Mouse (Mus musculus): ENCODE measurements around the gene Rsrp1.
A peak's percentile ranks its signal among the peaks of the same experiment; 100 is the strongest.

Rsrp1 gene

GRCm38 (mm10) chr4:134922111-134922924, 1.1 kb upstream of the Rsrp1 start:
- peak; percentile 57 for DNase-seq (ENCODE audit: low read depth)

DNA sequence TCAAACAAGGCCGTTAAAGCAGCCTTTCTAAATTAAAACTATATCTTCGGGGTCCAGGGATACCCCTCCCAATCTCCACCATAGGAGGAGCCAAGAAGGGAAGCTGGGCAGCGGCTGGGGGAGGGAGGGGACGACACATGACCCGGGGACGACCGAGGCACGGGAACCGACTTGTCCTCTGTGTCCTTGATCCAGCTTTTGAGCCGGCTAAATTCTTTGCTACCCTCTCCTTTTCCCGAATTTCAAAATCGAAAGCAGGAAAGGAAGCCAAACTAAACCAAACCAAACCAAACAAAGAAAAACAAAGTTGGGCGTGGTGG, 507 bp upstream of the Rsrp1 start:
- DNase-seq (ENCODE audit: low read depth): no peak

DNA sequence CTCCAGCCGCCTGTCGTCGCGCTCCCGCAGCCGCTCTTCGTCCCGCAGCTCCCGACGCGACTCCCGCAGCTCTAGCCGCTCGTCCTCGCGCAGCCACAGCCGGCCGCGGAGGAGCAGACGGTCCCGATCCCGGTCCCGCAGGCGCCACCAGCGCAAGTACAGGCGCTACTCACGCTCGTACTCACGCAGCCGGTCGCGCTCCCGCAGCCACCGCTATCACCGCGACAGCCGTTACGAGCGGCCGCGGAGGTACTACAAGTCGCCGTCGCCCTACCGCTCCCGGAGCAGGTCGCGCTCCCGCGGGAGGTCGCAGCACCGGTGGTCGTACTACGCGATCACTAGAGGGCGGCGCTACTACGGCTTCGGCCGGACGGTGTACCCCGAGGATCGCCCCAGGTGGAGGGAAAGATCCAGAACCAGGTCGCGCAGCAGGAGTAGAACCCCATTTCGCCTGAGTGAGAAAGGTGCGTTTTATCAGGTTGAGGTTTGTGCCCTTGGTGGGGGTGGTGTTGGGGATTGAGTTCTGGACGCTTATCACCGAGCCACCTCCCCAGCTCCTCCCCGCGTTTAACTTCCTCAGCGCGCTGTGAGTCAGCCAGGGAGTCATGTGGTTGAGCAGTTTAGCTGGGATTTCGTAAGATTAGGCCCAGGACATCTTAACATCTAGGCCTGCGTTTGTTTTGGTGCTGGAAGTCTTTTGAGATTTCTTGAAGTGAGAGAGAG, 788 bp downstream of the Rsrp1 start:
- DNase-seq (ENCODE audit: low read depth): peak; percentile 79

- no peak for DNase-seq (ENCODE audit: low read depth)
Measured at GRCm38 (mm10) chr4:134925206-134925605, 1.8 kb downstream of the Rsrp1 start.

DNA sequence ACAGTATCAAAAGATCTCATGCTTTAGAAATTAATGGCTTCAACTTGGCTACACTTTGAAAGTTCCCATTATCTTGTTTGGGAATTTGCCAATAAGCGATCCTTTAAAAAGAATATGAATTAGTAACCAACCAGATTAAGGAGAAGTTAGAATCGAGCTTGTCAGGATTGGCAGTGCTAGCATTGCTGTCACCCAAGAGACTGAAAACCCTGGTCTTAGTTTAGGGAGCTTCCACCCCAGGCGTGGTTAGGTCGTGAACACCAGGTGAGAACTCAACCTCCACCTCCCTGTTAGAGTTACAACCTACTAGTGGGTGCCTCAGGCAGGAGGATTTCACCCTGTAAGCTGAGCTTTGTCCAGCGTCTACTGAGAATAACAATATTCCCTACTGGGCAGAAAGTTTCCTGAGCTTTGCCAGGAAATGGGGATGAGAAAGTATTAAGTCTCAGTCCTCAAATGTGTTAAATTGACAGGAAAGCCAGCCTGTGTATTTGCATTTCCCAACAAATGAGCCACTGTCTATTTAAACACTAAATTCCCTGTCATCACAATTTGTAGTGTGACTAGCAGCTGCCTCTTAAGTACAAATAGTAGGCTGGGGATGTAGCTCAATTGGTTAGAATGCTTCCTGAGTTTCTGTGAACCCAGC, 4.5 kb downstream of the Rsrp1 start:
- peak; percentile 59 for DNase-seq (ENCODE audit: low read depth)

DNA sequence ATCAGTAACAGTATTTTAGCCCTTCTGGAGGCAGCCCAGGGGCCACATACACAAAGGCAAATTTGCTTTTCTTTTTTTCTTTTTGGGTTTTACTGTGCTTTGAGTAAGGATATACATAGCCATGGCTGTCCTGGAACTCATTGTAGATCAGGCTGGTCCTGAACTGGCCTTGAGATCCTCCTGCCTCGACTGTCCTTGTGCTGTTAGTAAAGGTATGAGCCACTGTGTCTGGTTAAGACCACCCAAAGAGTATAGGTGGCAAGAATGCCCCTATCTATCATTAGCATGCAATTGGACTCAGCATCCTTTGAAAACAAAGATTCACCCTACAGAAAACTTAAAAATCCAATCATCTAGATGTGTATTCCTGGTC, 5.1 kb downstream of the Rsrp1 start:
- peak; percentile 55 for DNase-seq (ENCODE audit: low read depth)

DNA sequence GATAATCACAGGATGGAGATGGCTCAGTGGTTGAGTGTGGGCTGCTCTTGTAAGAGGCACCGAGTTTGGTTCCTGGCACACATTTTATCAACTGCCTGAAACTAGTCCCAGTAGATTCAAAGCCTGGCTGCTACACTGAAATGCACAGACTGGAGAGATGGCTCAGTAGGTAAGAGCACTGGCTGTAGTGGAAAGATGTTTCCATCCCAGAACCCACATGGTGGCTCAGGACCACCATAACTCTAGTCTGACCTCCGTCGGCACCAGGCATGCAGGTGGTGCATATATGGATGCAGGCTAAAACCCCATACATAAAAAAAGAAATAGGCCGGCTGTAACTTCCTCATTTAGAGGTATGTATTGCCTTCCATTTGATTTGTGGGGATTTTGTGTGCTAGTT, 6.1 kb downstream of the Rsrp1 start:
- peak; percentile 63 for DNase-seq (ENCODE audit: low read depth)

GRCm38 (mm10) chr4:134930190-134930589, 6.8 kb downstream of the Rsrp1 start:
- no peak for DNase-seq (ENCODE audit: low read depth)

- peak; percentile 98 for DNase-seq (ENCODE audit: low read depth)
Measured at GRCm38 (mm10) chr4:134930684-134931481, 7.5 kb downstream of the Rsrp1 start, which contains the start of gene Syf2. TSS of gene Syf2 (plus strand) at chr4:134930898.

DNA sequence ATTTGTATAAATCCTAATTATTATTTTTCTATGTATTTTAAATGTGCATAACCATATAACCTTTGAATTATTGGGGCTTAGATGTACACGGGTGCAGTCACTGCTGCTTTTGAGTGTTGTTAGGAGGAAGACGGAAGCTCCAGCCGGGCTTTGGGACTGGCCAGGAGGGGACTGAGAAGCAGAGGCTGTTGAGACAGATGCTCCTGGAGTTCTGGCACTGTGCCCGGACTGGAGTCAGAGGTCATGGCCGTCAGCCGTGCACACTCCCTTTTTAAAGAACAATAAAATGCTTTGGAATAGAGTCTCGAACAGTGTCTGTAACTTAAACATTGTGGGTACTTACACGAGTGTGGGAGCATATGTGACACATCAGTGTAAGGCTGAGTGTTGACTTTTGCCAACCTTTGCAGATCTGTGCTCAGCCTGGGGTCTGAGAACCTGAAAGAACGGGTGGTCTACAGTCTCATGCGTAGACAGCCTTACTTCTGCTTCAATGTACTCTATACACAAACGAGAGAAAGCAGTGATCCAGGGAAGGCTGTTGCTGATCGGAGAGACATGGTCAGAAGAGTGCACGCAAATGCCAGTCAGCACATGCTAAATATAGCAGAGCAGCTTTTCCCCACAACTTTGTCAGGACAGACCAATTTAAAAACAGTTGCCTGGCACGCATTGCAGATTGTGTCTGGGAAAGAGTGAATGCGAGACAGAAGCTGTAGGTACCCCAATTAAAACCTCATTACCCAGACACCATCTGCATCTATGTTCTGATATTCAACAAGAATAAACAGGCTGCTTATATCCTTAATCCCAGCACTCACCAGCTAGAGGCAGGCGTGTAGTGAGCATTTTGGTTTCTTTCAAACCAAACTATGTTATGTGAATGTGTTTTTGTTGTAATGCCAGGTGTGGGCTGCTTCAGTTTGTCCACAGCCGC, 14.1 kb downstream of the Rsrp1 start:
- peak; percentile 20 for DNase-seq (ENCODE audit: low read depth)

DNA sequence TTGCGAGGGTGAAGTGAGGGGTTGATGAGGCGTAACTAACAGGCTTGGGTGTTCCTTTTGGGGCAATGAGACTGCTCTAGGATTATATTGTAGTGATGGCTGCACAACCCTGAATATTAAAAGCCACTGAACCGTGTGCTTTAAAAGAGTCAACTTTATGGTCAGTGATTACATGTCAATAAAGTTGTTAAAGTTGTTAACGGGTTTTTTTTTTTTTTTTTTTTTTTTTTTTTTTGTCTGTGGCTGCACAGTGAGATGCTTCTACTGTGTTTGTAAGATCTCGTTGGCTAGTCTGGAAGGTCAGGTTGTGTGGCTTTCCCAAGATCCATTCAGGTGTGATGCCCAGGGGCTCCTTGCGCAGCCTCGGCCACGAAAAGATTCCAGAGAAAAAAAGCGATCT, 16.5 kb downstream of the Rsrp1 start:
- no peak for DNase-seq (ENCODE audit: low read depth)

GRCm38 (mm10) chr4:134943758-134944538, 20.6 kb downstream of the Rsrp1 start:
- no peak for DNase-seq (ENCODE audit: low read depth)

- peak; percentile 81 for DNase-seq (ENCODE audit: low read depth)
Measured at GRCm38 (mm10) chr4:134946024-134946744, 22.8 kb downstream of the Rsrp1 start.

DNA sequence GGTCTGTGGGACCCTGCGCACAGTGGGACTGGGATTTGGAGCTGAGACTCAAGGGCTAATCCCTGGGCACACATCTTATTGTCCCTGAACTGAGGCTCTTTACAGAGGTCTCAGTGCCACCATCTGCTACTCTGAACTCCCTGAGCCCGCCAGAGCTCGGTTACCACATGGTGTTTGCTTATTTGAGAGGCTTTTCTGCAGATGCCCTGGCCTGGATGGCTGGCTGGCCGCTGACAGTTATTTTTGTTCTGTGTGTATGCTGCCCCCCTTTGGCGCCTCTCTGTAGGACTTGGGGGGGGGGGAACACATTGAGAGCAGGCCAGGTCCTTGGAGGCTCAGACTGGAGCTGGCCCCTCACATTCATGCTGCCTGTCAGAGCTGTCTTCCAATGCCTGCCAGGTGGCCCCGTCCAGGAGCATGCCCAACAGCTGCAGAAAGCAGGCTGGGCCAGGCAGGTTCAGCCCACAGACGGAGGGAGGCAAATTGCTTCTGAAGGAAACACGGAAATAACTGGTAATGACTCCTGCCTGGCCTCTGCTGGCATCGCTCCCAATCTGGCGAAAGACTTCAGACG, 27.2 kb downstream of the Rsrp1 start:
- DNase-seq (ENCODE audit: low read depth): no peak

DNA sequence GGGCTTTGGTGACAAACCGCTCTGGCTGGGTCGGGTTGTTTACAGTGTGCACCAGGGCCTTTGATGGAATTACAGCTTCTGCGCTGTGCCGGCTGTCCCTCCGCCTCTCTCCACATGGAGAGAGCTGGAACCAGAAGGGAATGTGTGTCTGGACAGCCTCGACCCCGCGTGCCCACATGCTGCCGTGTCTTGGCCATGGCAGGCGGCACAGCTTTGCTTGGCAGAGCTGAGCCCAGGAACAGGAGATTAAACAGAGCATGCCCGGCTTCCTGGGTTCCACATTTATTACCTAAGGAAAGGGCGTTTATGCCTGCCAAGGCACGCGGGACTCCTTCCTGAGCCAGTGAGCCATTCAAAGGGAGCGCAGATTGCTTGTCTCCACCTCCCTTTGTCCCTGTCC, 31.1 kb downstream of the Rsrp1 start:
- DNase-seq (ENCODE audit: low read depth): no peak

DNA sequence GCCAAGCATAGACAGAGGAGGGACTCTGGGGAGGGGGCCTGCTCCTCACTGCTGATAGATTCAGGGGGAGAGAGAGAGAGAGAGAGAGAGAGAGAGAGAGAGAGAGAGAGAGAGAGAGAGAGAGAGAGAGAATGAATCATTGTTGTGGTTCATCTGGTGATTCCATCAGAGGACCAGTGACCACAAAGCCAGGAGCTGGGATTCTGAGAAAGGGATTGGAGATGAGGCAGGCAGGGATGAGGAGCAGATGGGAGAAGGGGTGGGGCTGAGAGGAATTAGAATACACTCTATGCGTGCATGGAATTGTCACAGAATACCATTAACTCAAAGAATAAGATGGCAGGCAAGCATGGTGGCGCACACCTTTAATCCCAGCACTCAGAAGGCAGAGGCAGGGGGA, 31.8 kb downstream of the Rsrp1 start:
- no peak for DNase-seq (ENCODE audit: low read depth)

DNA sequence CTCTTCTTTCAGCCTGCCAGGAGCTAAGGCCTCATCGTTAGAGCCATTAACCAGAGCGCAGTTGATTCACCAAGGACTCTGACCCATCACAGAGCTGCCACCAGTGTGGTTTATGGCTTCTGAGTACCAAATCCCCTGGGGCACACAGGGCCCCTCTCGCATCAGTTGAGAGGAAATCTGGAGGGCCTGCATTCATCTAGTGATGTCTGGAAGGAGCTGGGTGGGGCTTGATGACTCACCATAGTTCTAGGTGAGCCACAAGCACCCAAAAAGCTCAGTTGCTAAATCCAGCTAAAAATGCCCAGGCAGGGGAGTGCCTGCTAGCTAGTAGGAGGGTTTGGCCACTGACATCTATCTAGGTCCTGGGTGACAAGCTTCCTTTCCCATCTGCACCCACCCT, 32.5 kb downstream of the Rsrp1 start:
- no peak for DNase-seq (ENCODE audit: low read depth)

- peak; percentile 82 for DNase-seq (ENCODE audit: low read depth)
Measured at GRCm38 (mm10) chr4:134956328-134956727, 32.9 kb downstream of the Rsrp1 start.
